10 mouse cellular contexts compared by ENCODE assay signal in the genomic region with DNA sequence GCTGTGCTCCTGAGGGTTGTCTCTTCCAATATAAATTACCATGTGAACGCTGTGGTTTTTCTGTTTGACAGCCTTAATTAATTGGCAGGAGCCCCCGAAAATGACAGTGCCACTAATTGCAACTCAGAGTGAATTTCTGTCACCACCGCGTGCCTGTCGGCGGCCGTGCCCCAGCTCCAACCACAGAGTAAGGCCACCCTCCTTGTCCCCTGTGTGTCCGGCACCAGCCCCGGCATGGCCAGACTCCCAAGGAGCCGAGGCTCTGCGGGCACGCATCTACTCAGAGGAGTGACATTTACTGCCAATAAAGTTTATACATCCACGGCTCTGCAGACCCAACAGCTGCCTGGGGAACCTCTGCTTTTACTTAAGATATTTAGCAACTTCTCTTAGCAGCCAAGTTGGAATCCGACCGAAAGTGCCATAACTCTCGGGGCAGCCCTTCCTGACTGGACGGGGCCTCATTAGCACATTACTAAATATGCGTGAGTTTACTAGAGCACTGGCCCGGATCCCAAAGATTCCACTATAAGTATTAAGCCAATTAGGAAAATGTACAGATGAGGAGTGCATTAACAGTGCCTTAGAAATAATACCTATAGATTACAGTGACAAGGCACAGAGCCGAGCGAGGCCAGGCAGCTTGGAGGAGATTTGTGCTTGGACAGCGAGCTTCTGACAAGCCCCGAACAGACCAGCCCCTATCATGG.
DNase-seq lines count a peak whose midpoint lies in the region; ATAC-seq and TF ChIP-seq lines count a peak whose summit lies in the region.
"Had no signal": no experiment of that assay in that cellular context is flagged by ENCODE, and none has a peak within 500 bp of the region (broad histone marks: within the 10 kb centered on the region; RNA-seq: fewer than 3 reads in every experiment).

No protein-coding gene starts in this region.

- intact Hi-C loops in gastrocnemius, postnatal 36 days (cut with DNase I) = no loop called here

- H3K4me1 ChIP-seq in limb, embryonic 14.5 days (ENCODE audit: control insufficient read depth, insufficient read depth, low read length) = peaks cover 40% of the 10 kb centered on the region
- H3K4me1 ChIP-seq: liver, embryonic 15.5 days had no signal

- DNase-seq in cerebellum, postnatal 14 days = peak; percentile 45 to 52
- no peak for DNase-seq in cerebellum, adult 11-12 months
- peak; percentile 10 for DNase-seq in right cerebral cortex, postnatal 25 days
- no peak for DNase-seq in right cerebral cortex, postnatal 4 days
- DNase-seq in limb, embryonic 14.5 days (ENCODE audit: low spot score) = peak; percentile 74
- no peak for DNase-seq in gastrocnemius, postnatal 36 days
- no peak for DNase-seq in heart, adult 9 months (ENCODE audit: low spot score in 2 of 2)
- DNase-seq in cerebellum, adult 11 months = no peak
- DNase-seq: kidney, postnatal 10 days had no signal

- H3K9ac ChIP-seq in limb, embryonic 14.5 days (ENCODE audit: low read depth, low read length, severe bottlenecking) = no peak overlapping the region
- H3K9ac ChIP-seq: liver, embryonic 15.5 days had no signal

- TF ChIP-seq POLR2A in limb, embryonic 14.5 days (IDR thresholded peaks at IDR 0.05; ENCODE audit: borderline replicate concordance, extremely low read depth, insufficient read depth, insufficient read length) = no peak

- 24% methylated on average over 23 of the region's 23 CpGs for WGBS in limb, embryonic 14.5 days

- no peak overlapping the region for H3K27ac ChIP-seq in limb, embryonic 14.5 days (replicated peaks; ENCODE audit: low read depth, low read length)
- H3K27ac ChIP-seq: liver, embryonic 15.5 days had no signal

- H3K9me3 ChIP-seq in limb, embryonic 14.5 days (ENCODE audit: control insufficient read depth, low read length) = no peaks in the 10 kb centered on the region
- H3K9me3 ChIP-seq: liver, embryonic 15.5 days had no signal

- peak overlapping the region; percentile 30 for H3K4me2 ChIP-seq in limb, embryonic 14.5 days (replicated peaks; ENCODE audit: low read depth, low read length, severe bottlenecking)
- H3K4me2 ChIP-seq: liver, embryonic 15.5 days had no signal

- H3K36me3 ChIP-seq in limb, embryonic 14.5 days (ENCODE audit: control insufficient read depth, insufficient read depth, low read length) = no peaks in the 10 kb centered on the region
- H3K36me3 ChIP-seq: liver, embryonic 15.5 days had no signal

- peak; percentile 43; the same call in 1 of the 2 replicates for ATAC-seq in limb, embryonic 14.5 days (ENCODE audit: low FRiP score, low read depth)

- H3K27me3 ChIP-seq in limb, embryonic 14.5 days (ENCODE audit: control insufficient read depth, insufficient read depth, low read length) = peaks cover 19% of the 10 kb centered on the region; the same call in 1 of the 2 replicates
- H3K27me3 ChIP-seq: liver, embryonic 15.5 days had no signal

- no peak overlapping the region for H3K4me3 ChIP-seq in limb, embryonic 14.5 days (replicated peaks; ENCODE audit: low read length)
- H3K4me3 ChIP-seq: liver, embryonic 15.5 days had no signal

Comparison
In these comparisons a context has a peak if more than half of its experiments do, and no peak if none do; other contexts are left out.
1. DNase-seq: peak in cerebellum, postnatal 14 days (2 of 2), right cerebral cortex, postnatal 25 days (single experiment) and limb, embryonic 14.5 days (single experiment); none in cerebellum, adult 11-12 months (single experiment), right cerebral cortex, postnatal 4 days (single experiment), gastrocnemius, postnatal 36 days (0 of 2), heart, adult 9 months (0 of 2) and cerebellum, adult 11 months (single experiment).